Mouse (Mus musculus): ENCODE measurements around the gene Ufsp1.

Gene Ufsp1

DNA sequence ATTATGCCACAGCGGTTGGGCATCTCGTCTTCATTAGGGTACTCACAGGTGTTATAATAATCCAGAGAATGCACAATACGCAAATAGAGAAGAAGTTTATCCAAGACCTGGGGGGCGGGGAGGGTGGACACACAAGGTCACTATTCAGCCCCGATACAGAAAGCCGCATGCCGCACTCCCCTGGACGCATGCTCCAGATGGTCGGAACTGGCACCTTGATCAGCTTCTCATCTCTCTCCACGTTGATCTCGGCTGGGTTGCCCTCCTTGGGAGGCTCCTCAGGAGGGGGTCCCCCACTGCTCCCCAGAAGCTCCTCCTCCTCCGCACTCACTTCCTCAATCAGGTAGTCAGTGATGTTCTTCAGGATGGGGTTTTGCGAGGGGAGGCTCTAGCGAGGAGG is 2.7 kb downstream of the Ufsp1 start:
- DNase-seq = no peak

DNA sequence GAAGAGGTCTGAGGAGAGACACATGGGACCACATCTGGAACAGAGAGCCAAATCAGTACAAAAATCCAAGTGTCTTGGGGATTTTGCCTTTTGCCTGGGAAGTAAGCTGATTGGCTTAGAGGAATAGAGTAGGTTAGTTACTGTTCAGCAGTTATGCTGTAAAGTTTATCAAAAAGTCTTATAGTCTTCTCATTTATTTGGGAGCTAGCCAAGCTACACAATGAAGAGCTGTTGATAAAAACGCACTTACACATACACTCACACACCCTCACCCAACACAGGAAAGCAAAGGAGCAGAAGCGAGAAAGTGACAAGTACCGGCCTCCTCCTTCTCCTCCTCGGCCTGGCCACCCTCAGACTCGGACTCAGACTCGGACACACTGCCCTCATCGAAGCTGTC is 4.8 kb downstream of the Ufsp1 start:
- DNase-seq = no peak

DNA sequence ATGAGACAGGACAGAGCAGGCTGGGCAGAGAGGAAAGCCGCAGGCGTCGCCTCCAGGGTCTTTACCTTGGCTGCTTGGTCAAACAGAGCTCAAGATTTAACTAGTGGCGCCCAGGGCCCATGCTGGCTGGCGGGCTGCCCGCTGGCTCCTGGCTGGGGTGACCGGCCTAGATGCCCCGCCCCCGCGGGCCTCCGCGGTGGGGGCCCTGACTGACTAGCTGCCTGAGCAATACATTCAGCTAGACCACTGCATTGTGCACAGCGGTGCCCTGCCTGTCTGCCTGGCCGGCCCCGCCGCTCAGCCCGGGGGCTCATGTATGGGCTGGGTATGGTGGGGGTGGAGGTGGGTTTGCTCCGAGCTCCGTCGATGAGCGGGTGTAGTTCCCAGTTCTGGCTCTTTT is 6.8 kb downstream of the Ufsp1 start:
- DNase-seq = no peak

DNA sequence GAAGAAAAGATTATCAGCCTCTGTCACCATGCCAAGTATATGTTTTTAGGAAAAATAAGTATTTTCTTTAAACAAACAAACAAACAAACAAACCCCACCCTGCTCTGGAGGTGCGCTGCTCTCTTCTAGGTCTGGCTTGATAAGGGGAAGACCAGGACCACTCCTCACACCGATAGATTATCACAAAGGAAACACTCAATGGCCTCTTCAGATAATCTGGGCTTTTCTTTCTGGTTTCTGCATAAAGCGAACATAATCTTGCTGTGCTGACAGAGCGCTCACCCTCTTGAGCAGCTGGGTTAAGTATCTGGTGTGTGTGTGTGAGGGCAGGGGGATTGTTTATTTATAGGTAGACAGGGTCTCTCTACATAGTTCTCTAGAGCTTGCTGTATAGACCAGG is 9.2 kb downstream of the Ufsp1 start:
- no peak for DNase-seq

DNA sequence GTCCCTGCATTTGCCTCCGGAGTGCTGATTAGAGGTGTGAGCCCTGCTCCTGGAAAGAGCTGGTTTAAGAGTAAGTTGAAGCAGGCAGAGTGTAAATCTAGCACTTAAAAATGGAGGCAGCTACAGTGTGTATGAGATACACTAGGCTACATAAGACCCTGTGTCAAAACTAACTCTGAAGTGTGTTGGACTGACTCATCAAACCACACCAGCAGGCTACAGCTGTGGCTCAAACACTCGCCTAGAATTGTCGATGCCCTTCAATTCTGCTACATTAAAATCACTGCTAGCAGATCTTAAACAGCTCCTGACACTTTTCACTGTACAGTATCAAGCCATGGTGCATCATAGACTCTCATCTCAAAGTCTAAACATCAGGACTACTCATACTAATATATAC is 9.7 kb downstream of the Ufsp1 start:
- DNase-seq = no peak

DNA sequence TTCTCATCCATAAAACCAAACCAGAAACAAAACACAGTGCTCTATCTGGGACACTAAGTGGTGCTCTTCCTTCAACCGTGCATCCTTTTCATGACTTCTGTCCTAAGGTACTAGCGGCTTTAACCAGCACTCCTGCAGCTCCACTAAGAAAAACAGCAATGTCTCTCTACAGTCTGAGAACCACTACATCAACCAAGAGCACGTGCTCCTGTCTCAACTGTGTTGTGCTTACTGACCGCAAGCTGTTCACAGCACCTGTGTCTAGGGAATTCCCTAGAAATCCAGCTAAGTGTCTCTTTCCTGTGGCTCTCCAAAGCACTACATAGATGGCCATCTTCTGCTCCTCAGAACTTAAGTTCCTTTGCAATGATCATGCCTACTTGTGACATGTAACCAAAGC is 10.4 kb downstream of the Ufsp1 start:
- no peak for DNase-seq

DNA sequence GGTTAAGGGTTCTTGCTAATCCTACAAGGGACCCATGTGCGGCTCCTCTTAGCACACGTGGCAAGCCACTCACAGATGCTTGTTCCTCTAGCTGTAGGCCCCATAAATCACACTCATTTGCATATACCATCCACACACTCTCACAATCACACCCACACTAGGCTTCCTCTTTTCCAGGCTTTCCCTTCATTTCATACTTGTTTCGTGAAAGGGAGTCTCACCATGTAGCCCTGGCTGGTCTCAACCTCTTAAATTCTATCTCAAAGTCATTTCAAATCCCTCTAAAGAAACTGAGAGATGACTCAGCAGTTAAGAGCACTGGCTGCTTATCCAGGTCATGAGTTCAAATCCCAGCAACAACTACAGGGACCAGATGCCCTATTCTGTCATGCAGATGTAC is 11.4 kb downstream of the Ufsp1 start:
- no peak for DNase-seq

DNA sequence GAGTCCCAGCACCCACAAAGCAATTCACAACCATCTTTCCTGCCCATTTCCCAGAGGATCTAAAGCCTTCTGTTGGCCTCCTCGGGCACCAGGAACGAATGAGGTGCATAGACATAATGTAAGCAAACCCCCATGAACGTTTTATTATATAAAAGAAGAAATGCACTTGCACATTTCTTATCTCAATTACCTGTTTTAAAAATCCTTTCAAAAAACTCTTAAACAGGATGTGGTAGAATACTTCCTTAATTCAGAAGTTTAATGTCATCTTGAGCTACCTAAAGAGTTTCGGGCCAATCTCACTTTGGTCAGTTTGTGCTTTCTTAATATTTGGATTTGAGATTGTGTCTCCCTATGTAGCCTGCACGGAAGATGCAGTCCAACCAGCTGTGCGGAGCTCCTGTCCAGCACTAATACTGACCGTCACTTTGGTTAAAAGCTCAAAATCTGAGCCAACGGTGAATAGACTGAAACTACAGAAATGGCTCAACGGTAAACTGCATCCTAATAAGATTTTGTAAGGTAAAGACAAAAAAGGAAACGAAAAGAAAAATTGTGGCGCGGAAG is 12.1 kb downstream of the Ufsp1 start:
- DNase-seq = no peak

DNA sequence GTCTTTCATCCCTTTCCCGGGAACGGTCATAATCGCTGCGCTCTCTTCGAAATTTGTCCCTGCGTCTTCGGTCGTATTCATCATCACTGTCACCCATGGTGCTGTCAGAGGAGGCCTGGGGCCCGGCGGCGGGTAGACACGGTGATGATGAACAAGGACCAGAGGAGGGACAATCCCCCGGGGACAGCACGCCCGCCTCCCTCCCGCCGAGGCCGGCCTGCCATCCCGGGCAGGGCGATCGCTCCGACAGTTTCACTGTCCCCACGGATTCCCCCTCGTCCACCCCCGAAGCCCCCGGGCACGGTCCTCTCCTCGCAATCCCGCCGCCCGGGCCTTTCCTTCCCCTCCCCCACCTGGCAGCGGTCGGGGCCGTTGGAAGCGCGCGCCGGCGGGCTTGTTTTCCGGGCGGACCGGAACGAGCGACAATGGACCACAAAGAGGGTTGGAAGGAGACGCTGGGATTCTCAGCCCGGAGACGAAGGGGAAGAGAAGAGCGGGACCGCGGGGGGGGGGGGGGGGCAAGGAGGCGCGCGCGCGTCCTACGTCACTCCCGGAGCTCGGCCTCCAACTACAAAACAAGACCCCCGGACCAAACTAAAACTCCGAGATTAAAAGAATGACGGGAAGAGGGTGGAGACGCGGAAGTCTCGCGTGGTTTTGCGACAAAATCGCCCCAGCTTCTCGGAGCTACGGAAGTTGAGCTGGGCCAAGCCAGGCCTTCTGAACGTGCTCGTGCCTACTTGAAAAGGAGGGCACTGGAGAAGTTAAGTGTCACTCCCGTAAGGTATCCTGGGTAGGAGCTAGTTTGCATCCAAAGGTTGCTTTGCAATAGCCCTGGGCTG is 12.9 kb downstream of the Ufsp1 start, which contains the start of gene Srrt:
Gene Srrt (minus strand): TSS at position 604 of the 842 bp plus-strand sequence.
- DNase-seq = peak; percentile 91

DNA sequence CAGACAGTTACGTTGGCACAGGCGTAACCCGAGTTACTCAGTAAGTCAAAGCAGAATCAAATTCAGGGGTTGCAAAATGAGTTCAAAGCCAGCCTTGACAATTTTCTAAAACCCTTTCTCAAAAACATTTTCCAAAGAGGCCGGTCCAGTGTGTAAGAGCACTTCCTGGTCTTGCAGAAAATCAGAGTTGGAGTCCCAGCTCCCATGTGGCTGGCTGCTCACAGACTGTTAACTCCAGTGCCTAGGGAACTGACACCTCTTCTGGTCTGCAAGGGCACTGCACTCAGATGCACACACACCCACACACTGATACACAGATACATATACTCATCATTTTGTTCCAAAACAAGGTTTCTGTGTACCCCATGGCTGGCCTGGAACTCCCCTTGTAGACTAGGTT is 13.9 kb downstream of the Ufsp1 start:
- DNase-seq = no peak

DNA sequence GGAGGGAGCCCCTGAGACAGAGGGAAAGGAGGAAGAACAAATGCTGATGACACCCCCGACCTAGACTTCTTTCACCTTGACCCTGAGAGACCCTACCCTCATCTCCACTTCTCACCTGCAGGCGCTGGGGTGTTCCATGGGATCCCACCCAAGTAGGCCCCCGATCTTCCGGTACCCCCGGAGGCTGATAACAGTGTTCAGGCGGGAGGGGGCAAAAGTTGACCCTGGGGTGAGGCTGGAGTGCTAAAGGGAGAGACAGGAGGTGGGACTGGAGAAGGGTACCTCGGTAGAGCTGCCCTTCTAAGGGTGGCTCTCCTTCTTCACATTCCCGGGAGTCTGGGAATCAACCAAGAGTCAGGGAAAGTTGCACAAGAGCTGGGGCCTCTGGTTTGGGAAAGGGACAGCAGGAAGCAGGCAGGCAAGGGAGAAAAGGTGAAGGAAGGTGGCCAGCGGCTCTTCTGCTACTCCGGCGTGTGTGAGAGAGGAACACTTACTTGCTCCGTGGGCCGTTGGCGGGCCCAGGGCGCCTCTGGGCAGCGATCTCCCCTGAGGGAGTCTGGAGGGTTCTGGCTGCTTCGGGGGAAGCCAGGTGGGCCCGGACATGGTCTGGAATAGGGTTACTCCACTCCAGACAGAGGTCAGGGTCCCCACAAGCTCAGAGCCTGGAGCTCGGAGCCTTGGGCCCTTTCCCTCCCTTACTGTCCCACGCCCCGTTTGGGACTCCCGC is 19.2 kb downstream of the Ufsp1 start:
- DNase-seq = no peak

DNA sequence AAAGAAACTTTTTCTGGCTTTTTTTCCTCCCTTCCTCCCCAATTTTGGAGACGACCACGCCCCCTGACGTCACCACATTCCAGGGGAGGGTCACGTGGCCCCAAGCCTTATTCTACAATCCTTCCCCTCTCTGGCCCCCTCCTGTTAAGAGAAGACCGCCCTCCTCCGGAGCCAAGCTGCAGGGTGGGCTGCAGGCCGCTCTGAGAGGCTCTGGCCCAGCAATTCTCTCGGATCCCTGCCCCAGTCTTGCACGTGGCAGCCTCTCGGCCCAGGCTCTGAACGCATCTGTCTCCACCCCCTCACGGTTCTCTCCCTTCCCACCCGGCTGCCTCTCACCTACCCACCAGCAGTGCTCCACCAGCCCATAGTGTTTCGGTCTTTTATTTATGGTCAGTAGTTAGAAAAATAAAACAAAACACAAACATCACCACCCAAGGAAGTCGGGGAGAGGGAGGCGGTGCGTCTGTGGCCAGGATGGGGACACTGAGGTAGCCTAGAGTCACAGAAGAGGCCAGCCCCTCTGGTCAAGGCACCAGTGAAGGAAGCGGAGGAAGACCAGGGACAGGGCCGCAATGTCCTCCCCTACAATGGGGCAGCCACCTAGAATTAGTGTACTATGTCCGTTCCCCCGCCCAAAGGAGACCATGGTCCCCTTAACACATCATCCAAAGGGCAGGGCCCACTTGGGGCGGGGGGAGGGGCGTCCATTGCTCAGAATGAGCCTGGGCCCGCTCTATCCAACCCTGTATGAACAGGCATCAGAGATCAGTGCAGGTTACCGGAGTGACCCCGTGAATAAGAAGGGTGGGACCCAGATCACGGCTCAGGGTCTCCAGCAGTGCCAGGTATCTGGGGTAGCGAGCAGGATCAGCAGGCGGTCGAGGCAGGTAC is 20.0 kb downstream of the Ufsp1 start, which contains the start of gene Trip6:
Gene Trip6 (minus strand): TSS at position 212 of the 891 bp plus-strand sequence.
- DNase-seq = peak; percentile 59

DNA sequence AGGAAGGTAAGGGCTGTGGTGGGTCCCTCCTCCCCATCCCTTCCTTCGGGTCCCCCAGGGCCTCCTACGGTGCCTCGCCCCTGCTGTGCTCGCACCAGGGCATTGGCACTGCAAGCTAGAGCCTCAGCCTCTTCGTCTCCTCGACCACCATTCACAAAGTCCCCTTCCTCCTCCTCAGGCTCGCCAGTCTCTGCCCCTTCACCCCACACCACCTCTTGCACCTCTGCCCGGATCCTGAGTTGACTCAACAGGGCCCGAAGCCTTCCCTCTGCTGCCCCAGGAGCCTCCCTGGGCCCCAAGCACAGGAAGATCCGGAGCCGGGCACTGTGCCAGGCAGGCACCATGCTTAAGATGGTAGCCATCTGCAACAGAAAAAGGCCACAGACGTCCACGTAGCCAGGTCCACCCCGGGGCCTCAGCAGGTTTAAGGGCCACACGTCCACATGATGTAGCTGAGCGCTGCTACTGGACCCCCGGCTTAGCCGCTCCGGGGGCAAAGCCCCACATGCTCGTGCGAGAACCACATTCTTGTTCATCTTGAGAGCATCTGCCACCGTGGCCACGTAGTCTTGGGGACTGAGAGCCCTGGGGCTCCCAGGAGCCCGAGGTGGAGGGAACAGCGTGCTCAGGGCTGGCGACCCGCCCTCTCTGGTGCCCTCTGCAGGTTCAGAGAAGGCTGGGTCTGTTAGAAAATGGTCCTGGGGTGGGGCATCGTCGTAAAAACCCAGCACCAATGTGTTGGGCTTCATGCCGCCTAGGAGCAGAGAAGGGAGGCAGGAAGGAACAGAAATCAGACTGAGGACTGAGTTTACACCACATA is 20.9 kb downstream of the Ufsp1 start:
- DNase-seq = peak; percentile 75

DNA sequence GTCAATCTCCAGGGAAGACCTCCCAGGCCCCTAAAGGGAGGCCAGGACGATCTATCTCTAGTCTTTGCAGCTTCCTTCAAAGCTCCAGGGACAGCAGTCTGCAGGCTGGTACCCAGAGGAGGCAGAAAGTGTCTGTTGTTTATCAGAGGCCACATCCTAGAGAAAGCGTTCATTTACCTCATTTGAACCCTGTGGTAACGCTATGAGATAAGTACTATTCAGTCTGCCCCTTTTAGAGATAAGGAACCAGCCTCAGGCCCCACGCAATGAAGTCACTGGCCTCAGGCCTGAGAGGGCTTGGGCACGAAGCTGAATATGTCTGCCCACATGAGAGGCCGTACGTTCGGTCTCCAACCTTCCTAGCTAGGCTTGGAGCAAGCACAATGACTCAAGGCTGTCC is 22.9 kb downstream of the Ufsp1 start:
- no peak for DNase-seq

DNA sequence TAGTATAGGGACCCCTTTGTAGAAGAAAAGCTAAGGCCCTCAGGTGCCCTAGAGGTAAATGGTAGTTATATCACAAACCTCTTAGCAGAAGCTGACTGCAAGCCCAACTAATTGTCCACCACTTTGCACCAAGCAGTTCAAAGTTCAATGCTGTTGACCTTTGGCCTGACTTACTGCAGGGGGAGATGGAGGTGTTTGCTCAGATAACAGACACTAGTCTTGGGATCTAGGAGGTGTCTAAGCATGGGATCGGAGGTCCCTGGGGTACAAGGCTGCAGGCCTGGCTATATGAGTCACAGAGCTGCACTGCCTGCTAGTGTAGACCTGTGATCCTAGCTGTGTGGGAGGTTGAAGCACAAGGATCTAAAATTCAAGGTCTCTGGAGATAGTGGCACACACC is 24.1 kb downstream of the Ufsp1 start:
- DNase-seq = no peak

DNA sequence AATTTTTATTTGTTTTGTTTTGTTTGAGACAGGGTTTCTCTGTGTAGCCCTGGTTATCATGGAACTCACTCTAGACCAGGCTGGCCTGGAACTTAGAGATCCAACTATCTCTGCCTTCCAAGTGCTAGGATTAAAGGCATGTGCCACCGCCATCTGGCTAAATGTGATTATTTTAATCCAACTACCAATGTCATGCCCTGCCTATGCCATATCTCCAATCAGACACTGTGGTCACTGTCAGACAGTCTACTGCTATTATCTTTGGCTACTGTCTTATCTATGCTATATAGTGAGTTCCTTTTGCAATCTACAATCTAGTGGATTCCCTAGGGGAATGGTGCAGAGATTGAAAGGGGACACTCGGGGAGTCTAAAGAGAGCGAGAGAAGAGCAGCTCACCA is 26.6 kb downstream of the Ufsp1 start:
- DNase-seq = no peak

DNA sequence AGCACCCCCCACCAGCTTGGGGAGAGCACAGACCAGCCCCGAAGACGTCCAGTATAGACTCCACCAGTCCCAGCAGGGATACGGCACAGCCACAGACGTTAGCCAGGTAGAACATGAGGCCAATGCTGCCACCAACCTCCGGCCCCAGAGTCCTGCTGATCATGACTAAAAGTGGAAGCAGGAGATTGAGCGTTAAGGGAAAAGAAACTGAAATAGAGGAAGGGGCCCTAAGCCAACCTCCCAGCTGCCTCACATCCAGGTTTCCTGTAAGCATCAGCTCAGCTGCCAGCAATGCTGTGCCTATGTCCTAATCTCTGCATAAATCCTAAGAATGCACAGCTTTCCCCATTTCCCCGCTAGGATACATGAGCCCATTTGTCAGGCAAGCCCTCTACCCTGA is 36.5 kb downstream of the Ufsp1 start:
- DNase-seq = no peak

DNA sequence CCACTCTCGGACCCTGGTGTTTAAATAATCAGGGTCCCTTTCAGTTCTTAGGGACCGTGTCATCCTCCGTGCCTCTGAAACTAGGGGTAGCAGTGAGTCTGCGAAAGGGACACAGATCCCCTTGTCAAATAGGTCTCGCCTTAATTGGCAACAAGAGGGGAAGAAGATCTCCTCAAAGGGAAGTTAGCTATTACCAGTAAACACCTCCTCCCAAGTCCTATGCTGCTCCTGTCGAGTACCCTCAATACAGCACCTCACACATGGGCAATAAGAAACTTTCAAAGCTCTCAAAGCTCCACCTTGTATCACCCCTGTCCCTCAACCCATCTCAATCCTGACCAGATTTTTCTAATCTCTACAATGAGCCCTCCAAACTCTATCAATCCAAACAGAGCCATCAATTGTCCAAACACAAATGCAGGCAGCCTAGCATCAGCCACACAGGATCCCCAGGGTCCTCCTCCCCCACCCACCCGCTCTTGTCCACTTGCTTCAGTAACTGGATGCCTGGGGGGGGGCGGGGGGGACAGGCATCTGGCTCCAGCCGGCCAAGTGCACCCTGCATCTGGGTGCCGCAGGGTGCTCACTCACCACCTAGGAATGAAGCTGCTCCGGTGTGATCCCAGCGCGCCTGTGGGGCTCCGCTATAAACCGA is 38.6 kb downstream of the Ufsp1 start:
- DNase-seq = no peak

DNA sequence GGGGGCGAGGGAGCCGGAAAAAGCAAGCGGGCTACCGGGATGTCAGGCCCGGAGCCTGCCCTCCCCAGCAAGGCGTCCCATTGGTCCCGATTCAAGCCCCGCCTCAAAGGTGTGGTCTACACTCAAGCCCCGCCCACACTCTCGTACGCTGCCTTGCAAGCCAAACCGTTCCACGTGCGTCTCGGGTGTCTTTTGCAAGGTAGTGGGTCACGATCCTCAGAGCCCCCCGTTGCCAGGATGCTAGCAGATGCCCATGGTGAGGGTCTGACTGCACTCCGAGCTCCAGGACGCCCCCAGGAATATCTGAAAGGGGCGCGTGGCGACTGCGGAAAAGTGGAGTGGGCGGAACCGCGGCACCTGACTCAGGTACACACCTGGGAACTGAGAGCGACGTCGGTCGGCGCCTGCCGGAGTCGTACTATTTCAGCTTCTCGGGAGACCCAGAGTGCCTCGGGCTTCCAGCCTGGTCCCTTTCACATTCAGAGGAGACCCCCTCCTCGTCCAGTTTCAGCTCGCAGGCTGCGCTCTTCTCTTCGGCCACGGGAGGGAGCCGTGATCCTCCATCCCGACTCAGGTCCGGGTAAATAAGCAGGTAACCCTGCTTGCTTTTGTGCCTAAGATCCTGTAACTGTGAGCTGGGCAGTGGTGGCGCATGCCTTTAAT is 39.2 kb downstream of the Ufsp1 start, which contains the start of gene Slc12a9:
Gene Slc12a9 (minus strand): TSS at position 86 of the 663 bp plus-strand sequence.
- peak; percentile 98 for DNase-seq

DNA sequence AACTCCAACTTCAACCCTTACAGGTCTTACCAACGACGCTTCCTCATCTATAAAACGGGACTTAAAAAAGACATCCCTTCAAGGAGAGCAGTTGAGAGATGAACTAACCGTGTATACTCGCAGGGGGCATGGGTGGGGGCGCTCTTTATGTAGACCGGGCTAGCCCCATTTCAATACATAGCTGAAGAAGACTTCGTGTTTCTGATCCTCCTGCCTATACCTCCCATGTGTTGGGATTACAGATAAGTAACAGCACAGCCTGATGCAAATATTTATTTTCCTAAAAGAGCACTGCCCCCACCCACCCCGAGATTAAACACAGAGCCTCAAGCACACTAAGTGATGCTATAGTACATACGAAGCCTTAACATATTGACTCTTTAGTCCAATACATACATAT is 39.9 kb downstream of the Ufsp1 start:
- DNase-seq = no peak

DNA sequence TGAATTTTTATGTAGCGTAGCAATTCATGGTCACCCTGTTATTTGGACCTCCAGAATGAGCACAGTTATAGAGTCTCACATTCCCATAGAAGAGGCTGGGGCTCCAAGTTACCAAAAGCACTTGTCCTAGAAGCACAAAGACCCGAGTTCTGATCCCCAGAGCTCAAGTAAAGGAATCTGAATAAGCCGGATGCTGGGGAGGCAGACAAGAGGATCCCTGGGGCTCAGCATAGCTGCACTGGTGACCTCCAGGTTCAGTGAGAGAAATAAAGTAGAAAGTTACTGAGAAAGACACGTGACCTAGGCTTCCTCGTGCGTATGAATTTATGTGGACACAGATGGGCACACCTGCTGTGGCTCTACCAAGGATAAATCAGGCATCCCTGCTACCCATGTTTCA is 40.6 kb downstream of the Ufsp1 start:
- DNase-seq = no peak
